Mouse (Mus musculus) hindbrain, embryonic 12.5 days (tissue): Measurements from ENCODE around the gene B3galt1. TPM values are rescaled to one million over a fixed set of nuclear protein-coding genes. Genes with fewer than 3 reads are reported as not detected.

Experiments
- ATAC-seq: fragments of 200-750 bp; cut with Nextera tagmentation; 2 replicates; pipeline ENCODE4 v1.8.0; 2017; ENCODE audit warnings: moderate TSS enrichment; ENCODE audit not compliant: low FRiP score
- H3K27ac ChIP-seq: fragments of 300-500 bp; sonication (generic); 2 replicates; pipeline ENCODE4 v1.5.1; 2016; ENCODE audit warnings: mild to moderate bottlenecking
- H3K27me3 ChIP-seq: fragments of 300-500 bp; sonication (generic); 2 replicates; pipeline ENCODE4 v1.6.1; 2016; ENCODE audit warnings: mild to moderate bottlenecking
- H3K36me3 ChIP-seq: fragments of 300-500 bp; sonication (generic); 2 replicates; pipeline ENCODE4 v1.6.1; 2016; ENCODE audit warnings: mild to moderate bottlenecking
- H3K4me1 ChIP-seq: fragments of 300-500 bp; sonication (generic); 2 replicates; pipeline ENCODE4 v1.6.1; 2016
- H3K4me2 ChIP-seq: fragments of 300-500 bp; sonication (generic); replicated peaks from 2 replicates; pipeline ENCODE4 v1.6.1; 2016; ENCODE audit warnings: mild to moderate bottlenecking
- H3K4me3 ChIP-seq: fragments of 300-500 bp; sonication (generic); 2 replicates; pipeline ENCODE4 v1.5.1; 2016; ENCODE audit warnings: mild to moderate bottlenecking
- H3K9ac ChIP-seq: fragments of 300-500 bp; sonication (generic); 2 replicates; pipeline ENCODE4 v1.6.1; 2016; ENCODE audit warnings: mild to moderate bottlenecking, moderate library complexity
- H3K9me3 ChIP-seq: fragments of 300-500 bp; sonication (generic); replicated peaks from 2 replicates; pipeline ENCODE4 v1.6.1; 2016; ENCODE audit warnings: mild to moderate bottlenecking
- WGBS: fragments of 180-500 bp; shearing (Covaris S2); methylation state at CpG from one replicate; pipeline ENCODE4 v1.1.7; 2016; 5-methylcytosine and 5-hydroxymethylcytosine counted together
- polyA plus RNA-seq: library from polyadenylated mRNA; unstranded; fragments of >200 nt; fragmentation: Nextera tagmentation; extraction: Ambion mirVana; gene quantifications from 2 replicates; pipeline ENCODE4 v1.2.1, GENCODE M21; 2016

The B3galt1 gene
- polyA plus RNA-seq, 1 experiment from 2014 or later: 34.6 TPM

DNA sequence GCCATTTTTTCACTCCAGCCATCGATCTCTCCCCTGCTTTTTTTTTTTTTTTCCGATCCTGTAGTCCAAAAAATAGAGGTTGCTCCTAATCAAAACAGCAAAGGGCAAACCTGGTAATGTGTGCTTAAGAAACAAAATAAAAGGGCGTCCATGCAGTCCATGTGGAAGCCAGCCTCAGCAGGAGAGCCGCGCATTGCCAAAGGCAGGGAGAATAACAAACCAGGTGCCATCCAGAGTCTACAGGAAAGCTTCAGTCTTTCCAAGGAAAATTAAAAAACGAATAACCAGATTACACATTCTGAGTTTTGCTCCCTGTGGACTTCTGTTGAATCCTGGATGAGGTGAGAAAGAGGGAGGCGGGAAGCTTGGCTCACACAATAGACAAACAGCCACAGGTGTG lies 405.4 kb downstream of the B3galt1 start:
- Histone ChIP-seq H3K9me3 (no peaks in the 10 kb centered on the region), H3K4me2 (no peak overlapping the region), H3K9ac (no peak overlapping the region), H3K27me3 (no peaks in the 10 kb centered on the region), H3K4me3 (no peak overlapping the region), H3K27ac (no peak overlapping the region), H3K4me1 (no peaks in the 10 kb centered on the region), H3K36me3 (no peaks in the 10 kb centered on the region)
- 81% methylated on average over 7 of the region's 7 CpGs for WGBS
- no peak for ATAC-seq

DNA sequence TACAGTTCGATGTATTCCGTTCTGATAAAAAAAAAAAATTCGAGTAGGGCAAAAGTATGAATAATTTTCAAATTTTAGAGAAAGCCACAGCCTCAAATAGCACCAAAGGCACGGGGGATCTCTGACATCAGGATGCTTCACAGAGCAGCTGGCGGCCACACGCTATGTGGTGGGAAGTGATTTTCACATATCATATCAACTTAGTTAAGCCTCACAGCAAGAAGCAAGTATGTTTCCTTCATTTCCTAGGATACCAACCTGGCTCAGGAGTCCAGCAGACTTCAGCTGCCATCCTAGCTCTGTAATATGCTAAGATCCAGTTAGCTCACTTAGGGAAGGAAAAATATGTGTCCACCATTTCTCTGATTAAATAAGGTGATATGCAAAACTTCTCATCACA lies 405.9 kb downstream of the B3galt1 start:
- Histone ChIP-seq H3K36me3 (no peaks in the 10 kb centered on the region), H3K27me3 (no peaks in the 10 kb centered on the region), H3K4me1 (no peaks in the 10 kb centered on the region), H3K27ac (no peak overlapping the region), H3K9ac (no peak overlapping the region), H3K4me2 (no peak overlapping the region), H3K4me3 (no peak overlapping the region), H3K9me3 (no peaks in the 10 kb centered on the region)
- 87% methylated on average over 6 of the region's 6 CpGs for WGBS
- ATAC-seq: no peak

DNA sequence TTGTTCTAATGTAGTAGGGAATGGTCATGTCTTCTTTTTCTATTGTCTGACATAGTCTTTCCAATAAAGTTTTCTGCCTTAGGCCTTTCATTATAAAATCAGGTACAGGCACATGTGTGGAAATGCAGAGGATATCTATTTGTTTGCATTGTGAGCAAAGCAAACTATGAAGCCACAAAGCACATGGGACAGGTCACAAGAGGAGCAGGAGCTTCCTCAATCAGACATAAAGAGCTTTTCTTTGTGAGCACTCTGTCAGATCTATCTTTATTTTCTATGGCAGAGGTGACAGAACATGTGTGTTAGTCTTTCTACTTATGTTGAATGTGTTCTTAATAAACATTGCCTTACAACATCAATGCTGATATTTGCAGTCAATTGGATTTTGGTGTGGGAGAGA lies 410.1 kb downstream of the B3galt1 start:
- no peak overlapping the region for H3K9ac ChIP-seq
- no peaks in the 10 kb centered on the region for H3K27me3 ChIP-seq
- no peak overlapping the region for H3K4me2 ChIP-seq
- 0 out of 2 replicates have a peak, but pooled peaks cover 5% of the 10 kb centered on the region for H3K4me1 ChIP-seq
- no peaks in the 10 kb centered on the region for H3K36me3 ChIP-seq
- ATAC-seq: no peak
- H3K27ac ChIP-seq: no peak overlapping the region
- H3K4me3 ChIP-seq: no peak overlapping the region
- no peaks in the 10 kb centered on the region for H3K9me3 ChIP-seq

DNA sequence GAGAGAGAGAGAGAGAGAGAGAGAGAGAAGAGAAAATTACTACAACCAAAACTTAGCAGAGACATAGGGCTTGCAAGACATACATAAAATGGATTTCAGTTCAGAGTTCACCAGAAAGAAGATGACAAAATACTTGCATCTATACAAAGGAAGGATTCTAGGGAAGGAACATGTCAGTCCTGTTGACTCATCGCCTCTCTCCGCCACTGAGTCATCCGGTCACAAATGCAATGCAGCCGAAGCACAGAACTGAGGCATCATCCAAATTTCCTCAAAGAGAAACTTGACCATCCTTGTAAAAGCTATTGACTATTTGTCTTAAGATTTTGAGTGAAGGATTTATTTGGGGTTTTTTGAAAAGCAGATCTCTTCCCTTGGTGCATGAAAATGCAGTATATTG lies 410.8 kb downstream of the B3galt1 start:
- 94% methylated on average over 4 of the region's 4 CpGs for WGBS
- H3K4me3 ChIP-seq: no peak overlapping the region
- no peaks in the 10 kb centered on the region for H3K27me3 ChIP-seq
- ATAC-seq: no peak
- no peak overlapping the region for H3K27ac ChIP-seq
- H3K9ac ChIP-seq: no peak overlapping the region
- H3K36me3 ChIP-seq: no peaks in the 10 kb centered on the region
- no peak overlapping the region for H3K4me2 ChIP-seq
- 0 out of 2 replicates have a peak, but pooled peaks cover 5% of the 10 kb centered on the region for H3K4me1 ChIP-seq
- H3K9me3 ChIP-seq: no peaks in the 10 kb centered on the region

DNA sequence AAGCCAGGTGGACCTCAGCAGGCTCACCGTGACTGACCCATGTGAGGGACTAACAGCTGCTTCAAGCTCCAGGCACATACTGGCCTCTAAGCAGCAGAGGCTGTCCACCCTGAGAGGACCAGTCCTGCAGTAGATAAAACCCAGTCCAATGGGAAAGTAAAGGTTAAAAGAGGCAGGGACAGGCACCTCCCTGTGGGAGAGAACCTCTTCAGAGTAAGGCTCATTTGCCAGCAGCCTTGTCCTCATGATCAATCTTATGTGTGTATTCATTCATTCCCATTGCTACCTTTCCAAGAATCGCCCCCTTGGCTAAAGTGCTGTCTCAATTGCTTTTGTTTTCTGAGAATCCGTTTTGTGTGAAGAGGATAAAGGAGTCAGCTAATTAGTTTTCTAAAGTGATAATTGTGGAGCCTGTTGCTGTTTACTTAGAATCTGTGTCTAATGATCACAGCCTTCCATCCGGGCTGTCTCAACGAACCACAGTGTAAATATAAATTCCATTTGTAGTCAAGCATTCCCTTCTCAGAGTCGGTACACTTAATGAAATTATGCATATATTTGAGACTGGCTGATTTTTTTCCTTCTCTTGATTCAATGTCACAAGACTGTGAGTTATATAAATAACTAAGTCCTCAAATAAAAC lies 412.1 kb downstream of the B3galt1 start:
- Histone ChIP-seq H3K9me3 (no peaks in the 10 kb centered on the region), H3K9ac (no peak overlapping the region), H3K4me3 (no peak overlapping the region), H3K27ac (no peak overlapping the region), H3K4me2 (no peak overlapping the region), H3K4me1 (0 out of 2 replicates have a peak, but pooled peaks cover 5% of the 10 kb centered on the region), H3K36me3 (no peaks in the 10 kb centered on the region), H3K27me3 (no peaks in the 10 kb centered on the region)
- 0 out of 2 replicates have a peak, but pooled peaks have one; percentile 29 for ATAC-seq
- 56% methylated on average over 6 of the region's 6 CpGs for WGBS

DNA sequence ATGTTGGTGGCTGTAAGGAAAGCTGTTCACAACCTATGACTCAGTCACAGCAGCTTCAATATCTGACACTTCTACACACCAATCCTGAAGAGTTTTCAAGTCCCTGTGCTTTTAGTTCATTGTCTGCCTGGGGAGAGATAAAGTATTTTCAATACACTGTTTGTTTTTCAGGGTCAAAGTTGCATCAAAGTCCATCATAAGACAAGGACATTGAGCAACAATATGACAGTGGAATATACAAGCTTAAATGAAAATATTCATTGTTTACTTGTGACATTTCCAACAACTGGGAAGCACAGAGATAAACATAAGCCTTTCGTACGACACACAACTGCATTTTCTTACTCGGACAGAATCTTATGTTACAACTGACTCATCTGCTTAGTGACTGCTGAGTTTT lies 417.9 kb downstream of the B3galt1 start:
- H3K27ac ChIP-seq: no peak overlapping the region
- H3K9me3 ChIP-seq: no peaks in the 10 kb centered on the region
- no peaks in the 10 kb centered on the region for H3K36me3 ChIP-seq
- H3K9ac ChIP-seq: no peak overlapping the region
- no peaks in the 10 kb centered on the region for H3K27me3 ChIP-seq
- no peaks in the 10 kb centered on the region for H3K4me1 ChIP-seq
- no peak overlapping the region for H3K4me2 ChIP-seq
- no peak overlapping the region for H3K4me3 ChIP-seq
- WGBS: 89% methylated on average over 3 of the region's 3 CpGs
- no peak for ATAC-seq

DNA sequence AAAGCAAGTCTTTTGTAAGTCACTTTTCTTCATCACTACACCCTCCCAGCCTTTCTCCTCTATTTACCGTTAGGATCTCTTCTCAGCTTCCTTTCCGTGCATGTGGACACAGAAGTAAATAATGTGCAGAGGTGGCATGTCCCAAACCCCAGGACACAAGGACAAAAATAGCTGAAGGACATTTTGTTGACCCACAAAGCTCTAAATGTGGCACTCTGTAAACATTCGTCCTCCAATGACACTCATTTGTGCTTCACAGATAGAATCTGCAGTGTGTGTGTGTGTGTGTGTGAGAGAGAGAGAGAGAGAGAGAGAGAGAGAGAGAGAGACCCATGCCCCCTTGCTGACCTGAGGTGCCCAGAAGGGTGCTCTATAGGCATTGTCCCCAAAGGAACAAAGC lies 419.5 kb downstream of the B3galt1 start:
- Histone ChIP-seq H3K27ac (no peak overlapping the region), H3K4me1 (no peaks in the 10 kb centered on the region), H3K36me3 (no peaks in the 10 kb centered on the region), H3K4me3 (no peak overlapping the region), H3K4me2 (no peak overlapping the region), H3K9me3 (no peaks in the 10 kb centered on the region), H3K27me3 (no peaks in the 10 kb centered on the region), H3K9ac (no peak overlapping the region)
- WGBS: 77% methylated on average over 3 of the region's 3 CpGs
- ATAC-seq: no peak

DNA sequence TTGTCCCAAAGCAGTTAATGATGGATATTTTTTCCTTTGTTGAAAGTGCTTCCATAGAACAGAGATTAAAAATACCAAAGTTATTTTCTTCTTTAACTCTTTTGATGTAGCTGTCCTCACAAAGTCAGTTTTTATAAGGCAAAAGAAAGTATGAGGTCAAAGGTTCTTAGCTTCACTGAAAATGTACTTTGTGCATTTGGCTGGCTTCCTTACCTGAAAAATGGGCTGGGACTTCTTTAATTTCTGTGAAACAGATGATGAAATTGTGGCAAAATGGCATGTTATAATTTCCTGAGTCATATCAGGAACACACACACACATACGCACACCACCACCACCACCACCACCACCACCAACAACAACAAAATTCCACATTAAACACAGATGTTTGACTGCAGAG lies 427.8 kb downstream of the B3galt1 start:
- no peak overlapping the region for H3K27ac ChIP-seq
- ATAC-seq: no peak
- H3K9ac ChIP-seq: no peak overlapping the region
- WGBS: 100% methylated on average over 1 of the region's 1 CpGs
- no peaks in the 10 kb centered on the region for H3K27me3 ChIP-seq
- no peak overlapping the region for H3K4me2 ChIP-seq
- H3K4me1 ChIP-seq: no peaks in the 10 kb centered on the region
- no peaks in the 10 kb centered on the region for H3K9me3 ChIP-seq
- H3K36me3 ChIP-seq: no peaks in the 10 kb centered on the region
- no peak overlapping the region for H3K4me3 ChIP-seq

DNA sequence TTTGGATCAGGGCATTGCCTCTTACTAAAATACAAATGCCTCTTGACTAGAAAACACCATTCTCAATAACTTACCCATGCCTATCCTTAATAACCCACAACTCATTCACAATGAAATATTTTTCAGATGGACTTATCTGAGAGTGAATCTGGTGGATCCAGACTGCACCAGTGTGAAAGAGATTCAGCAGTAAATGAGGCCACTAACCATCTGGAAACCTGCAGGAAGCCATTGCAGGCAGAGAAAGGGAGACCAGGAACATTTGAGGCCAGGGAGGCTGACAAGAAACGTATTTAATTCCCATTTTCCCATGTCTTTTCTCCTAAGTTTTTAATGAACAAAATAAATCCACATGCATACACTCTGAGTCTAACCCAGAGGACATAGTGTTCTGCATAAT lies 437.4 kb downstream of the B3galt1 start:
- H3K4me1 ChIP-seq: no peaks in the 10 kb centered on the region
- H3K27ac ChIP-seq: no peak overlapping the region
- 73% methylated on average over 1 of the region's 1 CpGs for WGBS
- H3K4me2 ChIP-seq: no peak overlapping the region
- no peaks in the 10 kb centered on the region for H3K9me3 ChIP-seq
- H3K36me3 ChIP-seq: no peaks in the 10 kb centered on the region
- H3K27me3 ChIP-seq: no peaks in the 10 kb centered on the region
- H3K9ac ChIP-seq: no peak overlapping the region
- no peak for ATAC-seq
- H3K4me3 ChIP-seq: no peak overlapping the region

DNA sequence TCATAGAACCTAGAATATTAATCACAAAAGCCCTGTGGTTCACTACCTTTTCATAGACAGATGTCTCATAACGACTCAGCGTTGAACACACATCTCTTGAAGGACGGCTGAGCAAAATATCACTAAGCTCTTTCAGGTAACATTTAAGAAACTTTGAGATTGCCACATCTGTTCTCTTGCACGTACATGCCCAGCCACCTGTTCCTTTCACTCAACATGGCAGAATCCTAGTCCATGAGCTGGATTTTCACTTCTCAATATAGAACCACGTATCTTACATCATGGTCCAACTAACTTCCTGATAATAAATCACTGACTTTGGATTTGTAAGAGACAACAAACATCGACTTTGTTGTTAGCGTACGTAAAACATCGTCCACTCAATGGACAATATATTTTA lies 439.5 kb downstream of the B3galt1 start:
- H3K27me3 ChIP-seq: no peaks in the 10 kb centered on the region
- no peaks in the 10 kb centered on the region for H3K4me1 ChIP-seq
- ATAC-seq: no peak
- H3K4me3 ChIP-seq: no peak overlapping the region
- H3K9me3 ChIP-seq: no peaks in the 10 kb centered on the region
- H3K9ac ChIP-seq: no peak overlapping the region
- WGBS: 96% methylated on average over 9 of the region's 9 CpGs
- no peak overlapping the region for H3K27ac ChIP-seq
- H3K4me2 ChIP-seq: no peak overlapping the region
- H3K36me3 ChIP-seq: no peaks in the 10 kb centered on the region

DNA sequence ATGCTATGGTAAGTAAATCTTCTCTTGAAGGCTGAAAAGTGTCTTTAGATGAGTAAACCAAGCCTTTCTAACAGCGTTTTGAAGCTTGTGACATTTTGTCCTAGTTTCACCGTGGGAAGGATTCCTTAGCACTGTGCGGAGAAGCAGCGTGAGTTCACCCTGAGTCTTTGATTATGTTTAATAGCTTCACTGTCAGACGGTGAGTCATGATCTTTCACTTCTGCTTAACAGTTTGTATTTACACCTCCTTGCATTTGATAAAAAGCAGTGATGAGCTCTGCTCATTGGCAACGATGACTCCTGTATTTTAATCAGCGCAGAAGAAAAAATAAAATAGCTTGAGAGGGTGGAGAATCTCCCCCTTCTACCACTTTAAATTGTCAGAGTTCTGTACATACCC lies 440.0 kb downstream of the B3galt1 start:
- Histone ChIP-seq H3K4me1 (no peaks in the 10 kb centered on the region), H3K4me3 (no peak overlapping the region), H3K4me2 (no peak overlapping the region), H3K36me3 (no peaks in the 10 kb centered on the region), H3K9me3 (no peaks in the 10 kb centered on the region), H3K9ac (no peak overlapping the region), H3K27me3 (no peaks in the 10 kb centered on the region), H3K27ac (no peak overlapping the region)
- WGBS: 85% methylated on average over 7 of the region's 7 CpGs
- no peak for ATAC-seq

DNA sequence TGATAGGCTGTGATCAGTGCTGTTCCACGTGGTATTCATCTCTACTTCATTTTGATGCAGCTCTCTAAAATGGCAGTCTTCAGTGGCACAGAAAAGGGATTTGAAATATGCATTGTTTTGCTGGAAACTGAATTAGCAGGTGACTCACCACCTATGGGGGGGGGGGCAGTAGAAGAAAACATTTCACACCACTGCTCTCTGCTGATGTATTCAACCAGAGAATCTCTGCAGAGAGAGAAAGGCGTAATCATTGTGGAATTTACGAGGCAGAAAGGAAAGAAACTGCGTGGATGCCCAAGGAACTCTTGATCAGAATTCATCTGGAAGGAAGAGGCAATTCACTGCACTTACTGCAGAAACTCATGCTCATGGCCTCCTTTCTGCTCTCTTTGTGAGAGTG lies 445.7 kb downstream of the B3galt1 start:
- H3K9me3 ChIP-seq: no peaks in the 10 kb centered on the region
- 91% methylated on average over 4 of the region's 4 CpGs for WGBS
- H3K9ac ChIP-seq: no peak overlapping the region
- no peaks in the 10 kb centered on the region for H3K27me3 ChIP-seq
- H3K4me3 ChIP-seq: no peak overlapping the region
- no peak for ATAC-seq
- H3K4me1 ChIP-seq: no peaks in the 10 kb centered on the region
- H3K36me3 ChIP-seq: no peaks in the 10 kb centered on the region
- H3K27ac ChIP-seq: no peak overlapping the region
- no peak overlapping the region for H3K4me2 ChIP-seq

DNA sequence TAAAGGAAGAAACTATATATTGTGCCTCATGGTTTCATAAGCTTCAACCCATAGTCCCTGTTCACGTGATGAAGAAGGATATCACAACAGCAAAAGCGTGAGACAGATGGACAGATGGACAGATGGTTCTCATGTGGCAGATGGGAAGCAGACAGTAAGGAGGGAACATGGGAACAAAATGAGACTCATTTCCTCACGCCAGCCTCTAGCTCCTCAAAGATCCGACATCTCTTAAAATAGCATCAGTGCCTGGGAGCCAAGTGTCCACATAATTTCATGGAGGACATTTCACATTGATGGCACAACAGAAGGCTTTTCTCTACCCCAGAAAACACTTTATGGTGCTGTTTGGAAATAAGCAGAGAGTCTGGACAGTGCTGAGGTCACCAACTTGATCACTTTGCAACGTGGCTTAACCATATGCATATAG lies 454.6 kb downstream of the B3galt1 start:
- 89% methylated on average over 5 of the region's 5 CpGs for WGBS
- no peak for ATAC-seq

More for the DNA sequence above, 454.6 kb downstream of the B3galt1 start:
- no peaks in the 10 kb centered on the region for H3K36me3 ChIP-seq
- H3K9ac ChIP-seq: no peak overlapping the region
- 0 out of 2 replicates have a peak, but pooled peaks cover 4% of the 10 kb centered on the region for H3K4me1 ChIP-seq
- no peak overlapping the region for H3K4me2 ChIP-seq
- H3K27me3 ChIP-seq: no peaks in the 10 kb centered on the region
- H3K4me3 ChIP-seq: no peak overlapping the region
- no peaks in the 10 kb centered on the region for H3K9me3 ChIP-seq
- H3K27ac ChIP-seq: no peak overlapping the region
